Mouse (Mus musculus): Measurements from ENCODE around the gene Sult1b1.
"Not testable (repeated sequence)": the region's sequence is repeated elsewhere in the genome, so short reads cannot be mapped to it uniquely, and the experiment has no call there.

Sult1b1 gene

DNA sequence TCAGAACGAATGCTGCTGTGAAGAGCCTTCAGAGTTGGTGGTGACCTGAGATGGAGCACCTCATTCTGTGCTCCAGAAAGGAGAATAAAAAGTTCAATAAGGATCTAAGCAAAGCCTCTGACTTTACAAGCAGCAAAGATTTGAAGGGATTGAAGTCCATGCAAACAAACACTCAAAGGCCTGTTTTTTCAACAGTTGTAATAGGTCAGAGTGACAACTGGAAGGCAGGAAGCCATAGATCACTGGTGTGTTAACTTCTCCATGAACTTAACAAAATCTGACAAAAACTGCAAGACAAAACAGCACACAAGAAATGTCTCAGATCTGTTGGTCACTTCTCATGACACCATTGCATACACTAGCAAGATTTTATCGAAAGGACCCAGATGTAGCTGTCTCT is at the start of gene Sult1b1:
TSS of gene Sult1b1 (minus strand) at position 85 of the 400 bp plus-strand sequence.
- no peak for DNase-seq

- DNase-seq: no peak
These were observed 42.4 kb upstream of the Sult1b1 start for GRCm38 (mm10) chr5:87580389-87580788.

- DNase-seq: no peak
These were observed 36.2 kb upstream of the Sult1b1 start for GRCm38 (mm10) chr5:87574174-87574573.

DNA sequence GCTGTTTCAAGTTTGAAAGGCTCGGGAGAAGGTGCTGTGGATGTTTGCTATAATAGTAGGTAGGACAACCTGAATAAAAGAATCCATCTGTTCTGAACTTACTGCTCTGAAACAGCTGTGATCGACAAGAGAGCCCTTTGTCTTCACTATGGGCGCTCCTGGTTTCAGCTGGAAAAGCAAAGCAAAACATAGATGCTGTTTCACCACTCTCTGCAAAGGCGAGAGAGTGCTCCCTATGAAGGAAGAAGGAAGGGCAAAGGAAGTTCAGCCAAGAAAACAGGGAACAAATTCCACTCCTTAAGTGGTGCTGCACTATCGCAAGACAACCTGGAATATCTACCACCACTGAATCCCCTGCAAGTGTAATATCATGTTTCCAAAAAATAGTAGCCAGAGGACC is 35.5 kb upstream of the Sult1b1 start:
- DNase-seq: no peak

- no peak for DNase-seq
These were observed 34.8 kb upstream of the Sult1b1 start for GRCm38 (mm10) chr5:87572781-87573180.

GRCm38 (mm10) chr5:87568845-87569244 is 30.9 kb upstream of the Sult1b1 start, which contains the start of gene Sult1d1:
Gene Sult1d1, minus strand, starts transcription at chr5:87569027.
- no peak for DNase-seq

- DNase-seq: no peak
These were observed 29.3 kb upstream of the Sult1b1 start for GRCm38 (mm10) chr5:87567306-87567705.

DNA sequence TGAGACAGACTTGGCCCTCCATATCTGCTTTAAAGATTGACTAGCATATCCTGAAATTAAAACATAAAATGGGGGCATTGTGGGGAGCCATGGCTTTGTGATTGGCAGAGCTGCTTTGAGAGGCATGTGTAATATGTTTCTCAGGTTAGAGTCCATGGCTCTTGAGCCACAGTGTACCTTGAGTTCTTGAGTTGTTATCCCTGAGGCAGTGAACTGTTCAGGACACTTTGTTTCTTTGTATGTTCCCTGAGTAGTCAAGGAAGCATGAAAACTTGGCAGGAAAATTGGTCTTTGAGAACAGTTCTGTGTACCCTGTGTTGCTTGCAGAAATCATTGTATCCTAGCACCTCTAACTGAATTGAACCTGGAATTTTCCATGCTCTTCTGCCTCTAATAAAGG is 25.0 kb upstream of the Sult1b1 start:
- DNase-seq: no peak

DNA sequence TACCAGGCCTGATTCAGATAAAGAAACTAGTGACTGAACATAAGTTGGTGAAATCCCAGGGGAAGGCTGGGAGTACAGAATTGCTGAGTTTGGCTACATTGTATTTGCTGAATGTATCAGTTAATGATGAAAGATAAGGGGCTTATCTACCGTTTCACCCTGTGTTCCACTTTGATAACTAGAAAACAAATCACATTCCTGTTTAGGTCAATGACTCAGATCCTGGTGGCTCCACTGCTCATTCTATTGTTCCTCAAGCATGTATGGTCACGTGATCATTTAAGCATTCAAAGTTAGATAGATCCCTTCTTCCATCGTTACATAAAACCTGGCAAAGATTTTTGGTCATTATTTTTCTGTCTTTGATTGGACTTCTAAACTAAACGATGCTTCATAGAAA is 24.5 kb upstream of the Sult1b1 start:
- no peak for DNase-seq

- no peak for DNase-seq
These were observed 22.1 kb upstream of the Sult1b1 start for GRCm38 (mm10) chr5:87560145-87560544.

DNA sequence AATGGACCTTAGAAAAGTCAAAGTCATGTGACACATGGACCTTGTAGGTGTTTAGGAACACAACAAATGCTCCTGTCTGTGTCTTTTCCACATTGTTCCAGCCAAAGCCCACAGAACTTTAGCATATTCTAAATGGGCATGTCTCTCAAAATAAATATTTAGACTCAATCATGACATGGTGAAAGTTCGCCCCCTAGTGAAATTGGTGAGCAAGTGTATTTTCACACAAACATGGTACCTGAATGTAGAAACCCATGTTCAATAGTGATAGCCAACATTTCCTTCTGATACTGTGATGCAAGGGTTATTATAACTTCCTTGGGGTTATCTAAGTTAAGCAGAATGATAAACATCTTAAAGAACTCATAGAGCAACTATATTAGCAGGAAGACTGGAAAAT is 12.9 kb upstream of the Sult1b1 start:
- DNase-seq: no peak

DNA sequence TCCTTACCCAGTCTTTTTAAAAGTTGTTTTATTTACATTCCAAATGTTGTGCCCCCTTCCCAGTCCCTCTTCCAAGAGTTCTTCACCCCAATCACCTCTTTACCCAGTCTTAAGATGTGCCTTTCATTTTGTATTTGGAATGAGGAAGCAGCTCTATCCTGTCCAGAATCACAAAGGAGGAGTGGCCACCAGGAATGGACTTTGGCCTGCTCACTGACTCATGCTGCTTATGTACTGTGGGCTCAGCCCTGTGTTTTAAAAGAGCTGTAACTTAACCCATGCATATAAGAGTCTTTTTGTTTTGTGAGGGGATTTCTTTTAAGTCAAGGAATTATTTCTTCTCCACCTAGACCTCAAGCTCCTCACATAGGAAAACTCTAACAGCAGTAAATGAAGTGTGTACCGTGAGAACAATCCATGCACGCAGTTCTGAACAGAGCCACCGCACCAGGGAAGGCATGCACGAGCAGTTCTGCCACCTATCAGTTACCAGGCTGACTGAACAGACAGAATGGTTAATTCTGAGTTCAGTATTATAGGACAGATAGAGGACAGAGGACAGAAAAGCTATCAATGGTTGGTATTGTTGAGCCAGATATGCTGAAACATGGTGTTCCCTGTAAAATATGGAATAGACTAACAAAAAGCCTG is 1.9 kb downstream of the Sult1b1 start:
- no peak for DNase-seq

DNA sequence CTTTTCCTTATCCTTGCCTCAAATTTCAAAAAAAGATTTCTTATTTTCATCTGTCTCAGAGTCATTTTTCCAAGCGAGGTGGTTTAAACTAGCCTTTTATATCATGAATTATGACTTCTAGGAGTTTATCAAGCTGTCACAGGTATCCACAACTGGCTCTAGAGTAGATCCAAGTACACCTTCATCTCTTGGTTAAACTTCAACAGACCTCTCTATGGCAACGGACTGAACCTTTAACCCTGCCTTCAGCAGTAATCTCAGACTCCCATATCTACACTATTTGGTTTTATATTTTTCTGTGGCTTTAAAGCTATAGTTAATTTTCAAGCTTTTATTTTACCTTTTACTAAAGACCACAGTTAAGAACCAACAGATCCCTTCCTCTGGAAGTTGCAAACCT is 5.7 kb downstream of the Sult1b1 start:
- DNase-seq: no peak

GRCm38 (mm10) chr5:87523561-87523960 is 14.4 kb downstream of the Sult1b1 start:
- not testable (repeated sequence) for DNase-seq

- DNase-seq: no peak
These were observed 32.1 kb downstream of the Sult1b1 start for GRCm38 (mm10) chr5:87505776-87506458.

GRCm38 (mm10) chr5:87502687-87503086 is 35.3 kb downstream of the Sult1b1 start:
- peak in 1 of 2 experiments; percentile 19 for DNase-seq

- DNase-seq: no peak
These were observed 38.7 kb downstream of the Sult1b1 start for GRCm38 (mm10) chr5:87499341-87499740.

DNA sequence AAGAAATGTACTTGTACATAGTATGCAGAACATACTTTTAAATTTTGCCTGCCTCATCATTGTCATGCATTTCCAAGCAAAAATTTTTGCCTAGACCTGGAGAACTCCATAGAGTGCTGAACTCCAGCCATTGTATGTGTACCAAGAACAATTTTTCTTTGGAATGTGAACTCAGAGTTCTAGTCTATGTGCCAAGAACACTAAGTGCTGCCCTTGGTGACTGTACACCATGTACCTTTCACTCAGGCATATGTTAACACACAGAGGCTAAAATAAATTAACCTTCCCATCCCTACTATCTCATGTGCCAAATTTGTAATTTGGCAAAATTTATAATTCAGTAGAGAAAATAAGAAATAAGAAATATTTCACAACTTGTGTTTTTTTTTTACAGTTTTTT is 39.1 kb downstream of the Sult1b1 start:
- no peak for DNase-seq

DNA sequence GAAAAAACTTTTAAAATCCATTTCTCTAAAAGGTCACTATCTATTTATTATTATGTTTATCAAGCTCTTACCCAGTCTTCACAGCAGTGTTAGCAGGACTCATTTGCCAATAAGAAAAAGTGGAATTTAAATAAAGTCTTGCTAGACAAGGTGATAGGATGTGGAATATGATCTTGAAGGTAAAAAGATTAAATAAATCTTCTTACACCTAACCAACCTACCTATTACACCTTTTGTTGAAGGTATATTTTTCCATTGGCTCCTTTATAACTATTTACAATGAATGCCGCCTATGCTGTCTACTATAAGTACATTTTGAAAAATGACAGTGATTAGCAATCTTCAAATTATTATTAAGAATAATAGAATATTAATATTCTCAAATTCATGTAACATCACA is 47.2 kb downstream of the Sult1b1 start, which contains the start of gene Ugt2a1:
TSS of gene Ugt2a1 (minus strand) at position 101 of the 400 bp plus-strand sequence.
- no peak for DNase-seq

GRCm38 (mm10) chr5:87486706-87487105 is 51.3 kb downstream of the Sult1b1 start, which contains the start of gene Gm43638:
Gene Gm43638, minus strand, starts transcription at chr5:87486806.
- DNase-seq: not testable (repeated sequence)

- no peak for DNase-seq
These were observed 55.8 kb downstream of the Sult1b1 start, which contains the start of gene Ugt2a2 for GRCm38 (mm10) chr5:87482160-87482559. Gene Ugt2a2, minus strand, starts transcription at chr5:87482260.

All from lung, adult 18-20 months (tissue).